Mouse (Mus musculus) CH12.LX (cell line): ENCODE measurements around the gene Creb3l1. TPM values are rescaled to one million over a fixed set of nuclear protein-coding genes. Genes with fewer than 3 reads are reported as not detected.

Source experiments
- DNase-seq: peaks from one replicate; pipeline ENCODE4 v3.0.0-alpha.2; 2013; ENCODE audit errors: extremely low read depth
- H3K27ac ChIP-seq: 2 replicates; pipeline ENCODE4 v1.5.1; 2012; ENCODE audit warnings: low read depth, mild to moderate bottlenecking, control low read depth, moderate library complexity; ENCODE audit not compliant: insufficient read depth
- H3K27me3 ChIP-seq: replicated peaks from 2 replicates; pipeline ENCODE3; 2012; ENCODE audit warnings: inconsistent platforms
- H3K36me3 ChIP-seq, 2 experiments: replicated peaks in 1 of 2; 2 replicates each; pipeline versions ENCODE3 to v1.6.1; 2012; ENCODE audit warnings: inconsistent platforms in 1 of 2, low read length in 1 of 2, mild to moderate bottlenecking in 1 of 2, mixed read lengths in 1 of 2, moderate library complexity in 1 of 2; ENCODE audit not compliant: control insufficient read depth in 1 of 2, insufficient read depth in 1 of 2
- H3K4me1 ChIP-seq, 2 experiments: 2 replicates each; pipeline ENCODE4 v1.6.1; 2012; ENCODE audit warnings: inconsistent platforms in 1 of 2, moderate library complexity in 1 of 2; ENCODE audit not compliant: insufficient read depth in 2 of 2, control insufficient read depth in 1 of 2
- H3K4me2 ChIP-seq: 2 replicates; pipeline ENCODE4 v1.6.1; 2012; ENCODE audit warnings: low read depth, mild to moderate bottlenecking, control low read depth; ENCODE audit not compliant: poor library complexity, insufficient read depth, severe bottlenecking
- H3K4me3 ChIP-seq, 3 experiments: fragments of 150-350 bp in 1 of 3; sonication (generic) in 1 of 3; replicated peaks in 1 of 3; 2 replicates each; pipeline versions ENCODE3 to v1.5.1; 2011 to 2012; ENCODE audit warnings: low read depth in 2 of 3, low read length in 2 of 3, mild to moderate bottlenecking in 2 of 3, moderate library complexity in 2 of 3, control low read depth in 1 of 3, improper control_type of control experiment in 1 of 3, inconsistent platforms in 1 of 3, mixed read lengths in 1 of 3; ENCODE audit not compliant: poor library complexity in 1 of 3
- H3K79me2 ChIP-seq: replicated peaks from 2 replicates; pipeline ENCODE4 v1.6.1; 2012; ENCODE audit warnings: mild to moderate bottlenecking, moderate library complexity; ENCODE audit not compliant: control insufficient read depth, poor library complexity, insufficient read depth, severe bottlenecking; ENCODE audit errors: extremely low read depth
- H3K9ac ChIP-seq: 2 replicates; pipeline ENCODE4 v1.6.1; 2012; ENCODE audit warnings: low read depth, mild to moderate bottlenecking, control low read depth, moderate library complexity; ENCODE audit not compliant: insufficient read depth
- H3K9me3 ChIP-seq: replicated peaks from 2 replicates; pipeline ENCODE3; 2012; ENCODE audit warnings: low read length, inconsistent platforms, mixed read lengths
- CHD1 ChIP-seq: IDR thresholded peaks from 2 replicates; pipeline ENCODE4 v1.6.1; 2012; ENCODE audit warnings: low read depth, low read length, improper control_type of control experiment, inconsistent platforms
- CTCF ChIP-seq, 2 experiments: IDR thresholded peaks in 1 of 2; conservative IDR thresholded peaks in 1 of 2; 2 replicates each; pipeline ENCODE4 v1.5.1; 2011 to 2012; ENCODE audit warnings: low read depth in 2 of 2, low read length in 2 of 2, improper control_type of control experiment in 1 of 2, inconsistent platforms in 1 of 2, mild to moderate bottlenecking in 1 of 2, moderate library complexity in 1 of 2
- ETS1 ChIP-seq: conservative IDR thresholded peaks from 2 replicates; pipeline ENCODE4 v1.6.1; 2012; ENCODE audit warnings: low read depth, mild to moderate bottlenecking, inconsistent platforms, low read length, improper control_type of control experiment, moderate library complexity
- GABPA ChIP-seq: IDR thresholded peaks from 2 replicates; pipeline ENCODE4 v1.6.1; 2012; ENCODE audit warnings: low read depth, low read length, improper control_type of control experiment, inconsistent platforms; ENCODE audit not compliant: insufficient replicate concordance
- JUND ChIP-seq: conservative IDR thresholded peaks from 2 replicates; pipeline ENCODE4 v1.6.1; 2011; ENCODE audit warnings: low read depth, low read length, improper control_type of control experiment
- MAFK ChIP-seq: IDR thresholded peaks from 2 replicates; pipeline ENCODE4 v1.6.1; 2011; ENCODE audit warnings: low read length, improper control_type of control experiment; ENCODE audit not compliant: insufficient replicate concordance
- MAX ChIP-seq: IDR thresholded peaks from 2 replicates; pipeline ENCODE4 v1.6.1; 2011; ENCODE audit warnings: low read length, improper control_type of control experiment
- MAZ ChIP-seq: IDR thresholded peaks from 2 replicates; pipeline ENCODE4 v1.6.1; 2012; ENCODE audit warnings: low read depth, mild to moderate bottlenecking, inconsistent platforms, low read length, improper control_type of control experiment, moderate library complexity
- NELFE ChIP-seq: IDR thresholded peaks from 2 replicates; pipeline ENCODE4 v1.6.1; 2011; ENCODE audit warnings: low read depth, low read length, improper control_type of control experiment
- PAX5 ChIP-seq: IDR thresholded peaks from 2 replicates; pipeline ENCODE4 v1.6.1; 2012; ENCODE audit warnings: low read length, inconsistent platforms, mixed read lengths
- RAD21 ChIP-seq: IDR thresholded peaks from 2 replicates; pipeline ENCODE4 v1.6.1; 2011; ENCODE audit warnings: low read depth, mild to moderate bottlenecking, low read length, improper control_type of control experiment, moderate library complexity
- SIN3A ChIP-seq: IDR thresholded peaks from 2 replicates; pipeline ENCODE4 v1.6.1; 2012; ENCODE audit warnings: low read length, improper control_type of control experiment, inconsistent platforms
- TBP ChIP-seq: conservative IDR thresholded peaks from 2 replicates; pipeline ENCODE4 v1.6.1; 2011; ENCODE audit warnings: low read depth, low read length, improper control_type of control experiment
- TCF12 ChIP-seq: IDR thresholded peaks from 2 replicates; pipeline ENCODE4 v1.6.1; 2014; ENCODE audit warnings: low read depth, mild to moderate bottlenecking, inconsistent platforms, low read length, improper control_type of control experiment
- UBTF ChIP-seq: IDR thresholded peaks from 2 replicates; pipeline ENCODE4 v1.6.1; 2012; ENCODE audit warnings: low read depth, mild to moderate bottlenecking, inconsistent platforms, low read length, improper control_type of control experiment, moderate library complexity
- USF1 ChIP-seq: IDR thresholded peaks from 2 replicates; pipeline ENCODE4 v1.6.1; 2014; ENCODE audit warnings: low read depth, mild to moderate bottlenecking, inconsistent platforms, low read length, improper control_type of control experiment
- USF2 ChIP-seq: conservative IDR thresholded peaks from 2 replicates; pipeline ENCODE4 v1.6.1; 2011; ENCODE audit warnings: low read depth, low read length, improper control_type of control experiment
- dilution Hi-C: fragments of 300-500 bp; cut with MboI; formaldehyde crosslinking; loops from 2 replicates; pipeline ENCODE4 v1.14.3; 2020; ENCODE audit warnings: low sequenced_read_pairs; ENCODE audit not compliant: extremely low pct_unique_long_range_greater_than_20kb, extremely low pct_ligation_motif_present
- in situ Hi-C: fragments of 300-500 bp; cut with MboI; formaldehyde crosslinking; loops from 3 replicates; pipeline ENCODE4 v1.14.3; 2019; ENCODE audit warnings: low sequenced_read_pairs, low pct_ligation_motif_present, low pct_unique_long_range_greater_than_20kb, mixed read lengths
- polyA plus RNA-seq: library from polyadenylated mRNA; unstranded; fragments of >175 nt; gene quantifications from 2 replicates; pipeline ENCODE4 v1.2.1, GENCODE M21; 2012; ENCODE audit warnings: low read depth; ENCODE audit not compliant: insufficient read length
- total RNA-seq, 2 experiments: library from RNA; depleted of rRNA; stranded (reverse); fragments of 300-350 nt in 1 of 2; fragments of >200 nt in 1 of 2; gene quantifications; 2 replicates each; pipeline ENCODE4 v1.2.3; 2012 to 2014

Creb3l1 gene
- total and polyA plus RNA-seq, 3 experiments: 0.08 to 2.0 (median 0.59) TPM

- Histone ChIP-seq H3K9ac (no peak overlapping the region), H3K36me3 (no peaks in the 10 kb centered on the region), H3K4me1 (no peaks in the 10 kb centered on the region), H3K9me3 (peaks cover 6% of the 10 kb centered on the region), H3K79me2 (no peaks in the 10 kb centered on the region), H3K4me3 (no peak overlapping the region), H3K27me3 (peaks cover 49% of the 10 kb centered on the region), H3K4me2 (no peak overlapping the region), H3K27ac (no peak overlapping the region)
- dilution Hi-C loops: no loop called here
- TF ChIP-seq GABPA (no peak), TBP (no peak), NELFE (no peak), RAD21 (no peak), USF2 (no peak), MAZ (no peak)
- DNase-seq: no peak
- in situ Hi-C loops: loop anchor here (10.0 kb wide), 1 partner anchor 392 kb away; no protein-coding TSS in a partner anchor
Measured at GRCm38 (mm10) chr2:92052754-92053153, 28.5 kb upstream of the Creb3l1 start.

- no peak for DNase-seq
- no peak overlapping the region for H3K9ac ChIP-seq
- no peak overlapping the region for H3K4me3 ChIP-seq
- H3K36me3 ChIP-seq: no peaks in the 10 kb centered on the region
- peaks cover 53% of the 10 kb centered on the region for H3K27me3 ChIP-seq
- no peaks in the 10 kb centered on the region for H3K79me2 ChIP-seq
- H3K4me1 ChIP-seq: no peaks in the 10 kb centered on the region
- peaks cover 6% of the 10 kb centered on the region for H3K9me3 ChIP-seq
- no peak overlapping the region for H3K27ac ChIP-seq
- TF ChIP-seq USF1 (no peak), CTCF (conservative IDR thresholded peaks at IDR 0.05 in 1 of 2, IDR thresholded peaks at IDR 0.05 in 1 of 2; ENCODE audit: low read depth in 2 of 2, low read length in 2 of 2) (no peak), UBTF (no peak), JUND (no peak), ETS1 (no peak), PAX5 (no peak), TCF12 (no peak), MAZ (no peak), SIN3A (no peak), MAX (no peak), CHD1 (no peak), MAFK (no peak)
- in situ Hi-C loops: loop anchor here (10.0 kb wide), 1 partner anchor 393 kb away; no protein-coding TSS in a partner anchor
- no peak overlapping the region for H3K4me2 ChIP-seq
- dilution Hi-C loops: no loop called here
Measured at GRCm38 (mm10) chr2:92052188-92052587, 27.9 kb upstream of the Creb3l1 start.
